Mouse (Mus musculus): ENCODE data around the gene Rarres2.

Gene Rarres2

DNA sequence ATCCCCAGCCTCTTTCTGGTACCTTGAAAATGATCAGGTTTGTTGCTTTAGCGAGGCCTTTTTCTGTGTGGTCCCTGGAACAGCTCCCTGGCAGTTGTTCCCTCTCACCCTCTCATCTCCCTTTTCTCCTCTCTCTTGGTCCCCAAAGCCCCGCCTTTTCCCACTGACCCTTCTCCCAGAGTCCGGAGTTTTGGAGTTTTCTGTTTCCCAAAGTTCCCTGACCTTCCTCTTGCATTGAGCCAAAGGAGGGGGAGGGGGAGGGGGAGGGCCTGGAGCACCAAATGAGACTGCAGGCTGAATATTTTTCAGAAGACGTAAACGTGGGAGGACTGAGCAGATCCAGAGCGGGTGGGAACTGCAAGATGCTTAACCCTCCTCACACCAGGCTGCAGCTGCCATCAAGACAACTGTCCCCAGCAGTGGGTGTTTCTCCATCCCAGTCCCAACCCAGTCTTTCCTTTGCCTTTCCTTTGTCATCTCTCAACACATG, at the start of gene Rarres2:
Gene Rarres2 (minus strand): TSS at position 218 of the 490 bp plus-strand sequence.
- DNase-seq (ENCODE audit: low read depth): peak; percentile 51

DNA sequence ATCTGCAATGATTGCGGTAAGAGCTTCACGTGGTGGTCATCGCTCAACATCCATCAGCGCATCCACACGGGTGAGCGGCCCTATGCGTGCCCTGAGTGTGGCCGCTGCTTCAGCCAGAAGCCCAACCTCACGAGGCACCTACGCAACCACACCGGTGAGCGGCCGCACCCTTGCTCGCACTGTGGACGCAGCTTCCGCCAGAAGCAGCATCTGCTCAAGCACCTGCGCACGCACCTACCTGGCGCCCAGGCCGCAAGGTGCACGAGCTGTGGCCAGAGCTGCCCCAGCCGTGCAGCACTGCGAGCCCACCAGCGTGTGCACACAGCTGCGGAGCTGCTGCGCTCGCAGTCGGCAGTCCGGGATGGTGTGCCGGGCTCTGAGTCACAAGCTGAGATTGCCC, 47.4 kb upstream of the Rarres2 start:
- no peak for DNase-seq (ENCODE audit: low read depth)

GRCm38 (mm10) chr6:48614756-48615155, 42.2 kb upstream of the Rarres2 start:
- no peak for DNase-seq (ENCODE audit: low read depth)

DNA sequence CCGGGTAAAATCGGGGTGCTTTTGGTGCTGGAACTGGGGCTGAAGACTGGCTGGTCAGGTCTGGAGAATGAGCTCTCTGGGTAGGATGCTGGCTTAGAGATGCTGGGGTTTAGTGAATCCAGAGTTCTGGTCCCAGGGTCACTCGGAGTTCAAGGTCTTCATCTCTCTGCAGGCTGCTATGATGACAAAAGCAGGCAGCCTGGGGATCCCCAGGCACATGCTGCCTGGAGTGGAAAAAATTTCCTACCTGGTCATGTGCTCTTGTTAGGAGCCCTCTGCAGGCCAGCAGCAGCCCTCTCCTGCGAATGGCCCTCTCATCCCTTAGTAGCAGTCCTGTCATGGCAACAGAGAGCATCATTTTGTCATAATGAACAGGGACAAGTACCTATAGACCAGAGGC, 40.9 kb upstream of the Rarres2 start:
- no peak for DNase-seq (ENCODE audit: low read depth)

DNA sequence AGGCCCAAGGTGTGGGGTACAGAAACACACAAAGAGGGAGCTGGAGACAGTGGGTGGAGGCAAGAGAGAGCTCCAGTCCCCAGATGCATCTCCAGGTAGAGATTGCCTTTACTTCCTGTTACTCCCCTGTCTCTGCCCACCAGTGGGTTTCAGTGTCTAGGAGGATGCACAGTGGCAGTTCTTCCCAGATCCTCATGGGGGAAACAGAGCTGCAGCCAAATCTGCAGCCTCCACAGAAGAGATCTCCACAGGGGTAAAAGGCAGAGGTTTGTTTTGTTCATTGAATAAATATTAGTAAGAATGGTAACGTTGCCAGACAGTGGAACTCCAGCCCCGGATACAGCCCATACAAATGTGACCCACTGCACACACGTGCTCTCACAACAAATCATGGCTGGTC, 38.1 kb upstream of the Rarres2 start:
- DNase-seq (ENCODE audit: low read depth): no peak

DNA sequence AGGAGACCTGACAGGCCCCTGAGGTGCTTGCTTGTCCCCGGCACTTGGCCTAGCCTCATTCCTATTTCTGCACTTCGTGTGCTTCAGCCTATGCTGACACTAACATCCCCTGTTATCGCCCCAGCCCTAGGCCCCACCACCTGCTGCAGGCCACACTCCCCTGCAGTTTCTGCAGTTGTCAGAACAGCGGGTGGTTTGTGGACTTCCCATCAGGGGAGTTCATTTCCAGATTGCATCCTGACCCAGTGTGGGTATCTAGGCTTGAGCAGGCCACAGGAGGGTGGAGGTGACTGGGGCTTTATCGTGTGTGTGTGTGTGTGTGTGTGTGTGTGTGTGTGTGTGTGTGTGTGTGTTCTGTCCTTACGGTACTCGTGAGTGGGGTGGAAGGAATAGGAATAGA, 36.9 kb upstream of the Rarres2 start:
- DNase-seq (ENCODE audit: low read depth): no peak

DNA sequence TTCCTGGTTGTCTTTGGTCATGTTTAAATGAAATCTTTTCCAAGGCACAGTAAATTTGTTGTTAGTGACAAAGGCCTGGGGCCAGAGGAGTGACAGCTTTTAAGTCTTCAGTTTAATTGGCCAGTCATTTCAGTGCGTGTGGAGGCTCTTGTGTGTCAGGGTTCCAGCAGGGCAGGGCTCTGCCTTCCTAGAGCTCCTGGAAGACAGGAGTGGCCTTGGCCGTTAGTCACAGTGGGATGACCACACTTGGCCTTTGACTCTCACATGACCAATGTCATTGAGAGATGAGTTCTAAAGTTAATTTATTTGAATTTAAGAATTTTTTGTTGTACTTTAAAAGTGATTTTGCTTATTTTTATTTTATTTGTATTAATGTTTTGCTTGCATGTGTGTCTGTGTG, 35.5 kb upstream of the Rarres2 start:
- DNase-seq (ENCODE audit: low read depth): no peak

DNA sequence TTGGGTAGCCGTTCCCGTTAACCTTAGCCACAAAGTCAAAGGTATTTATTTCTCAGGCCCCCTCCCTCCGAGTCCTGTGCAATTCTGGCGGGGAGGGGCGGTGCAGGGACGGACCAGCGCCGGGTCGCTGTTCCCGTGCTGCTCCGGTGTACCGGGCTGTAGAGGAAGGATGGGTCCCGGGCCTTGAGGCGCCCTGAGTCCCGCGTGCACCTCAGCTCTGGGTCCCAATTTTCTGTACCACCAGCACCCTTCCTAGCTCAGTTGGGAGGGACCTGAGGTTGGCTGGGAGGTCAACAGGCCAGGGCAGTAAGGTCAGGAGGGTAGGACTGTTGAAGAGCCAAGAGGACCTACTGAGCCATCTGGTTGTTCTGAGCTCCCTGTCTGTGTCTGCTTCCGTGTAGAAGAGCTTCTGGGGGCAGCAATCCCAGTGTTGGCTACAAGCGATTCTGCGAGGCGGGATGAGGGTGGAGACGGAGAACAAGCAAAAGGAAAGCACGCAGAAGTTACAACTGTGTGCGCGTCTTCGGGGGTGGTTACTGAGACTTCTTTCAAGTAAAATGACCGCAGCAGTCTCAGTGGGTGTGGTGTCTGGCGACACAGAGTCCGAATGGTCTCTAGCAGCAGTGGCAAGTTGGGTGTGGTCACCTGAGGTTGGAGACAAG, 29.6 kb upstream of the Rarres2 start:
- peak; percentile 68 for DNase-seq (ENCODE audit: low read depth)

GRCm38 (mm10) chr6:48601271-48602079, 28.9 kb upstream of the Rarres2 start, which contains the start of gene Zfp775:
TSS of gene Zfp775 (plus strand) at chr6:48602063.
- peak; percentile 97 for DNase-seq (ENCODE audit: low read depth)

DNA sequence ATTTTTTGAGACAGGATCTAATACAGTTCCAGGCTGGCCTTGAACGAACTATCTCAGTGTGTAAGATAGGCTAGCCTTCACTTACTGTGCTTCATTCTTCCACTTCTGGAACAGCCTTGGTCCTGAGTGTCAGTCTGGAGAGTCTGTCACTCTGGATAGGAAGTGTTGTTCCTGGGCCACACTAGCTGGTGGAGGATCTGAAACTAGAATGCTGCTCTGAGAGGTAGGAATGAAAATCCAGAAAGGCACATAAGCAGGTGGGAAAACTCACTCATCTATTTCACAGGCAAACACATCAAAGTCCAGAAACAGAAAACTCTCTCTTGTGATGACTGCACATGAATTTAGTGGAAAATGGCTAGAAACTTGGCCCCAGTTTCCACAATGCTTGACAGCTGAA, 28.0 kb upstream of the Rarres2 start:
- no peak for DNase-seq (ENCODE audit: low read depth)

DNA sequence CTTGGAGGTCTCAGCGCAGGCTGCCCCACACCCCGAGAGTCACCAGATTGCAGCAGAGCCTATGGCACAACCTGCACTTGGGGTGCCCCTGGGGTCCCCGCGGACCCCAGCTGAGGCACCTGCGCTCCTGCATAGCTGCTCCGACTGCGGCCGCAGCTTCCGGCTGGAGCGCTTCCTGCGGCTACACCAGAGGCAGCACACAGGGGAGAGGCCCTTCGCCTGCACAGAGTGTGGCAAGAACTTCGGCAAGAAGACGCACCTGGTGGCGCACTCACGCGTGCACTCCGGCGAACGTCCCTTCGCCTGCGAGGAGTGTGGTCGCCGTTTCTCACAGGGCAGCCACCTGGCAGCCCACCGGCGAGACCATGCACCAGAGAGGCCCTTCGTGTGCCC, 24.6 kb upstream of the Rarres2 start:
- DNase-seq (ENCODE audit: low read depth): no peak

- no peak for DNase-seq (ENCODE audit: low read depth)
These were observed 24.1 kb upstream of the Rarres2 start for GRCm38 (mm10) chr6:48596545-48597232.

DNA sequence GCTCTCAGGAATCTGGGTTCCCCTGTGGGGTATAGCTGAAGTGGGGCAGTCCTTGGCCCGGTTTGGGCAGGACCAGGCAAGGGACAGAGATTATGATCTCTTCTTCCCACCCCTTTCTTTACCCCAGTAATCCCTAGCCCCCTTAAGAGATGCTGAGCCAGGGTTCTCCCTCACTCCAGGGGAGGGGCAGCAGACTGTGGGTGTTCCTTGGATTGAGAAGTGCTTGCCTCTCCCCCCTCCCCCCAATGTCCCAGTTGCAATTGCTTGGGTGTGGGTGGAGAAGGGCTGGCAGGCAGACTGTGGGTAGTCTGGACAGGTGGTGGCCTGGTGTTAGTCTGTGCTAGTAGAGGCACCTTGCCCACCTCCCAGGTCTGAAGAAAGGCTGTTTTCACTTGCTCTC, 22.7 kb upstream of the Rarres2 start:
- DNase-seq (ENCODE audit: low read depth): peak; percentile 32

GRCm38 (mm10) chr6:48594043-48594738, 21.6 kb upstream of the Rarres2 start:
- peak; percentile 74 for DNase-seq (ENCODE audit: low read depth)

GRCm38 (mm10) chr6:48593158-48594042, 20.8 kb upstream of the Rarres2 start, which contains the start of the genes Repin1 and Gm44965:
TSS of gene Repin1 (plus strand) at chr6:48593883.
TSS of gene Gm44965 (plus strand) at chr6:48593941.
- DNase-seq (ENCODE audit: low read depth): peak; percentile 96

GRCm38 (mm10) chr6:48591871-48592270, 19.3 kb upstream of the Rarres2 start:
- DNase-seq (ENCODE audit: low read depth): no peak

- no peak for DNase-seq (ENCODE audit: low read depth)
These were observed 18.7 kb upstream of the Rarres2 start for GRCm38 (mm10) chr6:48591221-48591845.

DNA sequence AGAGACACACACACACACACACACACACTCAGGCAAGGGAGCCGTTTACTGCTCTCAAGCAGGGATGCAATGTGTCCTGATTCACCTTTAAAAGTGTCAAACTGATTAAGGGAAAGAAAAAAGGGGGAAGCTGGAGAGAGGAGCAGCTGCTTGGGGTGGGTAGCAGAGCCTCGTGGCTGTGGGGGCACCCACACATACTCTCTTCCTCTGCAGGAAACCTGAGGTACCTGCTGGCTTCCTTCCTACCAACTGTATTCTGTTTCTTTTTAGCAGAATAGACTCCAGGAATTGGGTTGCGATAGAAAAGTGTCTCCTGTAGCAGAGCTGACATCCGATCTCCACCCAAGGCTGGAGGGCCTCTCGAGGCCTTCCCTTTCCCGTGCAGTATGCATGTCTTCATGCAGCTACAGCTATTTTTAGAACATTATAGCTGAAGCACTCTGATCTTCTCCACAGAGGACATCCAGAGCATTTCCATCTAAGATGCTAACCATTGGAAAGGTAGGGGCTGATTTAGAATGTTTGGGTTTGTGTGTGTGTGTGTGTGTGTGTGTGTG, 16.7 kb upstream of the Rarres2 start, which contains the start of gene Gm45021:
Gene Gm45021 (plus strand): TSS at position 417 of the 557 bp plus-strand sequence.
- DNase-seq (ENCODE audit: low read depth): no peak

- peak; percentile 87 for DNase-seq (ENCODE audit: low read depth)
These were observed 9.4 kb upstream of the Rarres2 start for GRCm38 (mm10) chr6:48582037-48582436.

DNA sequence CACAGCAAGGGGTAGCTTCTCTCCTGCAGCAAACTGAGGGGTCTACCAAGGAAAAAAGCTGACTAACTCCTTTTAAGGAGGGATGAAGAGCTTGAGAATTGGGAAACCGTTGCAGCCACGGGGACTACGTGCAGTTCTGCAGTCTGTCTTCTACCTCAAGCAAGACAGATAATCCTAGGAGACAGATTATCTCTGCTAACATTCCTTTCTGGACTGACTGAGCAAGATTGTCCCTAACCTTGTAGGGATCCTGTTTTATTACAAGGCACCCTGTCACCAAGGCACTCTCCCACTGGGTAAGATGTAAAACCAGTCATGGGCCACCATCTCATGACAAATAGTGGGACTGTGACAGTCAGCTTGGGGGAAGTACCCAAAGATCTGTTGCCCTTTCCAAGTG, 8.7 kb upstream of the Rarres2 start:
- DNase-seq (ENCODE audit: low read depth): no peak

All from NIH3T3 (cell line).